Mouse (Mus musculus) embryonic facial prominence, embryonic 15.5 days (tissue): ENCODE data around the gene Zfp334. TPM values are rescaled to one million over a fixed set of nuclear protein-coding genes. Genes with fewer than 3 reads are reported as not detected.

ENCODE experiments used
- ATAC-seq: fragments of 200-750 bp; cut with Nextera tagmentation; 2 replicates; pipeline ENCODE4 v1.8.0; 2017; ENCODE audit warnings: low read depth, moderate TSS enrichment; ENCODE audit not compliant: insufficient number of reproducible peaks, low FRiP score, low TSS enrichment
- H3K27ac ChIP-seq: fragments of 300-500 bp; sonication (generic); replicated peaks from 2 replicates; pipeline ENCODE4 v1.5.1; 2015; ENCODE audit warnings: mild to moderate bottlenecking, inconsistent platforms
- H3K27me3 ChIP-seq: fragments of 300-500 bp; sonication (generic); 2 replicates; pipeline ENCODE4 v1.6.1; 2015; ENCODE audit warnings: inconsistent platforms
- H3K36me3 ChIP-seq: fragments of 300-500 bp; sonication (generic); 2 replicates; pipeline ENCODE4 v1.6.1; 2015; ENCODE audit warnings: mild to moderate bottlenecking, inconsistent platforms
- H3K4me1 ChIP-seq: fragments of 300-500 bp; sonication (generic); 2 replicates; pipeline ENCODE4 v1.6.1; 2015; ENCODE audit warnings: inconsistent platforms
- H3K4me2 ChIP-seq: fragments of 300-500 bp; sonication (generic); replicated peaks from 2 replicates; pipeline ENCODE4 v1.6.1; 2015; ENCODE audit warnings: mild to moderate bottlenecking, inconsistent platforms
- H3K4me3 ChIP-seq: fragments of 300-500 bp; sonication (generic); replicated peaks from 2 replicates; pipeline ENCODE4 v1.5.1; 2015; ENCODE audit warnings: mild to moderate bottlenecking, inconsistent platforms
- H3K9ac ChIP-seq: fragments of 300-500 bp; sonication (generic); 2 replicates; pipeline ENCODE4 v1.6.1; 2015; ENCODE audit warnings: inconsistent platforms
- H3K9me3 ChIP-seq: fragments of 300-500 bp; sonication (generic); replicated peaks from 2 replicates; pipeline ENCODE4 v1.6.1; 2016; ENCODE audit warnings: inconsistent platforms
- WGBS: fragments of 180-500 bp; shearing (Covaris S2); methylation state at CpG from one replicate; pipeline ENCODE4 v1.1.7; 2015; 5-methylcytosine and 5-hydroxymethylcytosine counted together
- polyA plus RNA-seq: library from polyadenylated mRNA; unstranded; fragments of >200 nt; fragmentation: Nextera tagmentation; extraction: Ambion mirVana; gene quantifications from 2 replicates; pipeline ENCODE4 v1.2.1, GENCODE M21; 2015

Gene Zfp334
- polyA plus RNA-seq, 1 experiment from 2014 or later, result 7.0 TPM

- peaks cover 6% of the 10 kb centered on the region; the same call in 1 of the 2 replicates for H3K9me3 ChIP-seq
- no peaks in the 10 kb centered on the region for H3K4me1 ChIP-seq
- H3K4me2 ChIP-seq, result no peak overlapping the region
- WGBS, result 91% methylated on average over 5 of the region's 5 CpGs
- H3K36me3 ChIP-seq, result peaks cover 41% of the 10 kb centered on the region
- no peak for ATAC-seq
- no peak overlapping the region for H3K9ac ChIP-seq
- no peaks in the 10 kb centered on the region for H3K27me3 ChIP-seq
- H3K27ac ChIP-seq, result no peak overlapping the region
- H3K4me3 ChIP-seq, result no peak overlapping the region
Measured at GRCm38 (mm10) chr2:165375478-165375877, 12.6 kb downstream of the Zfp334 start.

GRCm38 (mm10) chr2:165371066-165371465 lies 17.0 kb downstream of the Zfp334 start:
- Histone ChIP-seq H3K27ac (no peak overlapping the region), H3K9ac (no peak overlapping the region), H3K4me2 (no peak overlapping the region), H3K27me3 (peaks cover 10% of the 10 kb centered on the region), H3K9me3 (no peaks in the 10 kb centered on the region), H3K4me3 (no peak overlapping the region), H3K36me3 (0 out of 2 replicates have a peak, but pooled peaks cover 6% of the 10 kb centered on the region), H3K4me1 (peaks cover 17% of the 10 kb centered on the region)
- 23% methylated on average over 3 of the region's 3 CpGs for WGBS
- no peak for ATAC-seq

GRCm38 (mm10) chr2:165370348-165370747 lies 17.7 kb downstream of the Zfp334 start:
- Histone ChIP-seq H3K27ac (no peak overlapping the region), H3K4me1 (peaks cover 17% of the 10 kb centered on the region), H3K4me2 (no peak overlapping the region), H3K36me3 (0 out of 2 replicates have a peak, but pooled peaks cover 6% of the 10 kb centered on the region), H3K9ac (no peak overlapping the region), H3K4me3 (no peak overlapping the region), H3K27me3 (peaks cover 10% of the 10 kb centered on the region), H3K9me3 (no peaks in the 10 kb centered on the region)
- no peak for ATAC-seq
- WGBS, result 80% methylated on average over 3 of the region's 3 CpGs

GRCm38 (mm10) chr2:165368496-165368895 lies 19.6 kb downstream of the Zfp334 start, which contains the start of gene Zfp663:
Gene Zfp663, minus strand, starts transcription at chr2:165368729.
- H3K4me3 ChIP-seq, result peak within 1 kb of the TSS; percentile 30
- peak within 1 kb of the TSS; percentile 48 for H3K4me2 ChIP-seq
- peaks cover 10% of the 10 kb centered on the region for H3K27me3 ChIP-seq
- peaks cover 24% of the 10 kb centered on the region for H3K4me1 ChIP-seq
- ATAC-seq, result no peak
- no peaks in the 10 kb centered on the region for H3K9me3 ChIP-seq
- H3K36me3 ChIP-seq, result no peaks in the 10 kb centered on the region
- no peak within 1 kb of the TSS; the same call in 1 of the 2 replicates for H3K9ac ChIP-seq
- WGBS, result under 1% methylated on average over 27 of the region's 27 CpGs
- H3K27ac ChIP-seq, result no peak within 1 kb of the TSS

GRCm38 (mm10) chr2:165367868-165368439 lies 20.1 kb downstream of the Zfp334 start:
- no peak overlapping the region for H3K27ac ChIP-seq
- ATAC-seq, result no peak

GRCm38 (mm10) chr2:165367047-165367520 lies 21.0 kb downstream of the Zfp334 start:
- Histone ChIP-seq H3K4me3 (no peak overlapping the region), H3K9ac (no peak overlapping the region), H3K27me3 (peaks cover 10% of the 10 kb centered on the region), H3K36me3 (no peaks in the 10 kb centered on the region), H3K27ac (no peak overlapping the region), H3K4me2 (no peak overlapping the region), H3K9me3 (no peaks in the 10 kb centered on the region), H3K4me1 (peaks cover 24% of the 10 kb centered on the region)
- 12% methylated on average over 5 of the region's 8 CpGs for WGBS
- ATAC-seq, result no peak

More at GRCm38 (mm10) chr2:165367868-165368439, 20.1 kb downstream of the Zfp334 start:
- H3K4me1 ChIP-seq, result peaks cover 24% of the 10 kb centered on the region
- H3K4me3 ChIP-seq, result peak overlapping the region; percentile 30
- H3K9ac ChIP-seq, result no peak overlapping the region; the same call in 1 of the 2 replicates
- peak overlapping the region; percentile 48 for H3K4me2 ChIP-seq
- H3K27me3 ChIP-seq, result peaks cover 10% of the 10 kb centered on the region
- H3K9me3 ChIP-seq, result no peaks in the 10 kb centered on the region
- H3K36me3 ChIP-seq, result no peaks in the 10 kb centered on the region
- WGBS, result 1% methylated on average over 13 of the region's 13 CpGs

GRCm38 (mm10) chr2:165364334-165365091 lies 23.5 kb downstream of the Zfp334 start:
- H3K4me3 ChIP-seq, result peak overlapping the region; percentile 8; the same call in 1 of the 2 replicates
- peaks cover 24% of the 10 kb centered on the region for H3K4me1 ChIP-seq
- no peak overlapping the region for H3K27ac ChIP-seq
- WGBS, result 13% methylated on average over 21 of the region's 21 CpGs
- H3K9ac ChIP-seq, result no peak overlapping the region
- peaks cover 10% of the 10 kb centered on the region for H3K27me3 ChIP-seq
- no peaks in the 10 kb centered on the region for H3K9me3 ChIP-seq
- peak; percentile 74; the same call in 1 of the 2 replicates for ATAC-seq
- H3K36me3 ChIP-seq, result no peaks in the 10 kb centered on the region
- peak overlapping the region; percentile 26 for H3K4me2 ChIP-seq

- Histone ChIP-seq H3K27me3 (peaks cover 4% of the 10 kb centered on the region), H3K27ac (no peak overlapping the region), H3K36me3 (no peaks in the 10 kb centered on the region), H3K9ac (no peak overlapping the region), H3K4me1 (peaks cover 20% of the 10 kb centered on the region), H3K4me3 (no peak overlapping the region), H3K9me3 (no peaks in the 10 kb centered on the region), H3K4me2 (no peak overlapping the region)
- 86% methylated on average over 6 of the region's 6 CpGs for WGBS
- no peak for ATAC-seq
Measured at GRCm38 (mm10) chr2:165363282-165363681, 24.8 kb downstream of the Zfp334 start.

- no peaks in the 10 kb centered on the region for H3K27me3 ChIP-seq
- no peak overlapping the region for H3K4me2 ChIP-seq
- H3K9ac ChIP-seq, result no peak overlapping the region
- no peak for ATAC-seq
- no peaks in the 10 kb centered on the region for H3K36me3 ChIP-seq
- WGBS, result 0% methylated on average over 1 of the region's 1 CpGs
- peaks cover 6% of the 10 kb centered on the region; the same call in 1 of the 2 replicates for H3K4me1 ChIP-seq
- no peaks in the 10 kb centered on the region for H3K9me3 ChIP-seq
- no peak overlapping the region for H3K27ac ChIP-seq
- H3K4me3 ChIP-seq, result no peak overlapping the region
Measured at GRCm38 (mm10) chr2:165360861-165361260, 27.2 kb downstream of the Zfp334 start.

GRCm38 (mm10) chr2:165351828-165352513 lies 36.1 kb downstream of the Zfp334 start:
- Histone ChIP-seq H3K27me3 (0 out of 2 replicates have a peak, but pooled peaks cover 3% of the 10 kb centered on the region), H3K4me1 (no peaks in the 10 kb centered on the region), H3K9me3 (peaks cover 17% of the 10 kb centered on the region), H3K4me3 (no peak overlapping the region), H3K36me3 (0 out of 2 replicates have a peak, but pooled peaks cover 2% of the 10 kb centered on the region), H3K9ac (no peak overlapping the region), H3K4me2 (no peak overlapping the region), H3K27ac (no peak overlapping the region)
- no peak for ATAC-seq
- WGBS, result 88% methylated on average over 20 of the region's 20 CpGs

- Histone ChIP-seq H3K4me3 (no peak overlapping the region), H3K9ac (no peak overlapping the region), H3K9me3 (peaks cover 17% of the 10 kb centered on the region), H3K27ac (no peak overlapping the region), H3K27me3 (0 out of 2 replicates have a peak, but pooled peaks cover 3% of the 10 kb centered on the region), H3K36me3 (0 out of 2 replicates have a peak, but pooled peaks cover 2% of the 10 kb centered on the region), H3K4me2 (no peak overlapping the region), H3K4me1 (no peaks in the 10 kb centered on the region)
- no peak for ATAC-seq
- WGBS, result 20% methylated on average over 8 of the region's 8 CpGs
Measured at GRCm38 (mm10) chr2:165349466-165349865, 38.6 kb downstream of the Zfp334 start.
